Mouse (Mus musculus) ES-E14 (cell line): ENCODE data around the gene Amph. TPM values are rescaled to one million over a fixed set of nuclear protein-coding genes. Genes with fewer than 3 reads are reported as not detected.

Experiments
- DNase-seq: peaks from one replicate; pipeline ENCODE4 v3.0.0-alpha.2; 2013; ENCODE audit warnings: low read depth, low spot score
- H3K27ac ChIP-seq: 2 replicates; pipeline ENCODE4 v1.5.1; 2012; ENCODE audit warnings: low read depth, mild to moderate bottlenecking, low read length, moderate library complexity, mixed read lengths; ENCODE audit not compliant: poor library complexity, insufficient read depth, severe bottlenecking
- H3K36me3 ChIP-seq: 2 replicates; pipeline ENCODE4 v1.6.1; 2012; ENCODE audit warnings: mild to moderate bottlenecking, low read length, moderate library complexity, mixed read lengths; ENCODE audit not compliant: control insufficient read depth, poor library complexity, insufficient read depth, severe bottlenecking
- H3K4me1 ChIP-seq, 2 experiments: fragments of 150-350 bp in 1 of 2; sonication (generic) in 1 of 2; 2 replicates each; pipeline ENCODE4 v1.6.1; 2012; ENCODE audit warnings: low read length in 2 of 2, mild to moderate bottlenecking in 1 of 2, mixed read lengths in 1 of 2; ENCODE audit not compliant: control insufficient read depth in 2 of 2, insufficient read depth in 2 of 2, poor library complexity in 1 of 2
- H3K4me3 ChIP-seq, 2 experiments: fragments of 150-350 bp in 1 of 2; sonication (generic) in 1 of 2; 2 replicates each; pipeline ENCODE4 v1.5.1; 2012; ENCODE audit warnings: low read length in 2 of 2, low read depth in 1 of 2, mild to moderate bottlenecking in 1 of 2, mixed read lengths in 1 of 2; ENCODE audit not compliant: insufficient read depth in 1 of 2, poor library complexity in 1 of 2, severe bottlenecking in 1 of 2
- H3K9ac ChIP-seq: 2 replicates; pipeline ENCODE4 v1.6.1; 2012; ENCODE audit warnings: low read depth, mild to moderate bottlenecking, low read length, mixed read lengths; ENCODE audit not compliant: poor library complexity, insufficient read depth, severe bottlenecking
- H3K9me3 ChIP-seq: fragments of 150-350 bp; sonication (generic); 2 replicates; pipeline ENCODE4 v1.6.1; 2012; ENCODE audit warnings: low read depth, mild to moderate bottlenecking, low read length; ENCODE audit not compliant: control insufficient read depth, insufficient read depth
- CHD2 ChIP-seq: IDR thresholded peaks from 2 replicates; pipeline ENCODE4 v1.6.1; 2014; ENCODE audit warnings: mild to moderate bottlenecking, low read depth, low read length, inconsistent platforms
- HCFC1 ChIP-seq: IDR thresholded peaks from 2 replicates; pipeline ENCODE4 v1.6.1; 2012; ENCODE audit warnings: low read length, inconsistent platforms, borderline replicate concordance; ENCODE audit not compliant: insufficient read depth
- MAFK ChIP-seq: IDR thresholded peaks from 2 replicates; pipeline ENCODE4 v1.6.1; 2014; ENCODE audit warnings: mild to moderate bottlenecking, low read depth, low read length, inconsistent platforms; ENCODE audit not compliant: insufficient read depth
- ZC3H11A ChIP-seq: IDR thresholded peaks from 2 replicates; pipeline ENCODE4 v1.6.1; 2012; ENCODE audit warnings: low read depth, mild to moderate bottlenecking, inconsistent platforms, low read length, borderline replicate concordance
- ZNF384 ChIP-seq: IDR thresholded peaks from 2 replicates; pipeline ENCODE4 v1.6.1; 2012; ENCODE audit warnings: low read depth, low read length, inconsistent platforms
- in situ Hi-C, 2 experiments: fragments of 600-800 bp; cut with MboI; formaldehyde crosslinking; loops; one replicate each; pipeline ENCODE4 v1.15.1; 2025; ENCODE audit warnings: low sequenced_read_pairs in 2 of 2, inconsistent platforms in 1 of 2; ENCODE audit not compliant: unreplicated experiment in 2 of 2
- total RNA-seq: library from RNA; depleted of rRNA; stranded (reverse); fragments of 300-350 nt; gene quantifications from 2 replicates; pipeline ENCODE4 v1.2.3, GENCODE M21; 2012

Amph gene
- total RNA-seq, 1 experiment: 5.5 TPM

- TF ChIP-seq ZNF384 (no peak), CHD2 (no peak), HCFC1 (no peak)
- no peak overlapping the region for H3K27ac ChIP-seq
- H3K9ac ChIP-seq: no peak overlapping the region
- no peak overlapping the region for H3K4me3 ChIP-seq
- H3K4me1 ChIP-seq: no peaks in the 10 kb centered on the region
- in situ Hi-C loops: no loop called here
- H3K9me3 ChIP-seq: no peaks in the 10 kb centered on the region
- DNase-seq: peak; percentile 4
- H3K36me3 ChIP-seq: no peaks in the 10 kb centered on the region
Observed at GRCm38 (mm10) chr13:19031916-19032688, 84.1 kb downstream of the Amph start.

- in situ Hi-C loops: no loop called here
- no peak for DNase-seq
- no peaks in the 10 kb centered on the region for H3K36me3 ChIP-seq
- H3K4me3 ChIP-seq: no peak overlapping the region
- H3K9me3 ChIP-seq: no peaks in the 10 kb centered on the region
- H3K27ac ChIP-seq: no peak overlapping the region
- TF ChIP-seq HCFC1: no peak
- TF ChIP-seq ZNF384: no peak
- no peak for TF ChIP-seq CHD2
- TF ChIP-seq MAFK: no peak
- TF ChIP-seq ZC3H11A: no peak
- H3K4me1 ChIP-seq: no peaks in the 10 kb centered on the region
- no peak overlapping the region for H3K9ac ChIP-seq
Observed at GRCm38 (mm10) chr13:19052090-19052489, 104.1 kb downstream of the Amph start.

- no peaks in the 10 kb centered on the region for H3K4me1 ChIP-seq
- H3K9me3 ChIP-seq: no peaks in the 10 kb centered on the region
- TF ChIP-seq ZNF384: no peak
- no peak for TF ChIP-seq ZC3H11A
- no peak for TF ChIP-seq MAFK
- no peak for TF ChIP-seq HCFC1
- no peak for TF ChIP-seq CHD2
- in situ Hi-C loops: no loop called here
- H3K36me3 ChIP-seq: no peaks in the 10 kb centered on the region
- H3K4me3 ChIP-seq: no peak overlapping the region
- H3K27ac ChIP-seq: no peak overlapping the region
- no peak for DNase-seq
- no peak overlapping the region for H3K9ac ChIP-seq
Observed at GRCm38 (mm10) chr13:19054504-19054903, 106.5 kb downstream of the Amph start.

- in situ Hi-C loops: no loop called here
Observed at GRCm38 (mm10) chr13:19072261-19072660, 124.3 kb downstream of the Amph start.

GRCm38 (mm10) chr13:19077427-19077826 lies 129.4 kb downstream of the Amph start:
- TF ChIP-seq ZC3H11A (no peak), ZNF384 (no peak), HCFC1 (no peak), CHD2 (no peak), MAFK (no peak)
- no peaks in the 10 kb centered on the region for H3K4me1 ChIP-seq
- in situ Hi-C loops: no loop called here
- H3K4me3 ChIP-seq: no peak overlapping the region
- no peak for DNase-seq
- no peaks in the 10 kb centered on the region for H3K9me3 ChIP-seq
- no peak overlapping the region for H3K9ac ChIP-seq
- no peak overlapping the region for H3K27ac ChIP-seq
- H3K36me3 ChIP-seq: no peaks in the 10 kb centered on the region

More at GRCm38 (mm10) chr13:19072261-19072660, 124.3 kb downstream of the Amph start:
- Histone ChIP-seq H3K9ac (no peak overlapping the region), H3K27ac (no peak overlapping the region), H3K4me3 (no peak overlapping the region), H3K36me3 (no peaks in the 10 kb centered on the region), H3K9me3 (no peaks in the 10 kb centered on the region), H3K4me1 (no peaks in the 10 kb centered on the region)
- DNase-seq: peak; percentile 50
- TF ChIP-seq MAFK (no peak), ZNF384 (no peak), CHD2 (no peak), HCFC1 (no peak), ZC3H11A (no peak)
